Comparison of ENCODE assay signal across 15 mouse cellular contexts in genomic region chr12:8089423-8090278, GRCm38 (mm10).
DNase-seq lines count a peak whose midpoint lies in the region; ATAC-seq and TF ChIP-seq lines count a peak whose summit lies in the region.
"Had no signal": no experiment of that assay in that cellular context is flagged by ENCODE, and none has a peak within 500 bp of the region (broad histone marks: within the 10 kb centered on the region; RNA-seq: fewer than 3 reads in every experiment).

No protein-coding gene starts in this region.

- no peak for TF ChIP-seq POLR2A in myocyte (IDR thresholded peaks at IDR 0.05; ENCODE audit: insufficient read length, low read depth)

- no peak overlapping the region for H3K4me3 ChIP-seq in layer of hippocampus, adult 2 months
- H3K4me3 ChIP-seq in myocyte: no peak overlapping the region
- H3K4me3 ChIP-seq in limb, embryonic 10.5 days: no peak overlapping the region
- no peak overlapping the region for H3K4me3 ChIP-seq in midbrain, embryonic 13.5 days (replicated peaks)
- H3K4me3 ChIP-seq: embryonic facial prominence, embryonic 12.5 days; hindbrain, embryonic 15.5 days; liver, embryonic 13.5 days had no signal

- TF ChIP-seq CTCF in layer of hippocampus, adult 2 months (conservative IDR thresholded peaks at IDR 0.05): no peak

- no peaks in the 10 kb centered on the region for H3K9me3 ChIP-seq in limb, embryonic 10.5 days (replicated peaks)
- no peaks in the 10 kb centered on the region for H3K9me3 ChIP-seq in midbrain, embryonic 13.5 days
- H3K9me3 ChIP-seq: hindbrain, embryonic 15.5 days; liver, embryonic 13.5 days had no signal

- peak; percentile 43 for DNase-seq in adrenal gland, postnatal 10 days
- DNase-seq in adrenal gland, adult (ENCODE audit: inconsistent age in 2 of 2, low spot score in 1 of 2): no peak
- DNase-seq in layer of hippocampus, adult 2 months (ENCODE audit: low spot score in 2 of 2): no peak
- no peak for DNase-seq in layer of hippocampus, adult 18-20 months (ENCODE audit: low spot score in 2 of 2)
- DNase-seq in Muller cell, postnatal 12 days (ENCODE audit: inconsistent ontology term): peak; percentile 77
- DNase-seq in limb, embryonic 10.5 days (ENCODE audit: low spot score): no peak
- DNase-seq: cerebellum, adult 11-12 months; kidney, adult 9 months; liver, embryonic 13.5 days; thymus, adult 18-20 months had no signal

- H3K27me3 ChIP-seq in myocyte (ENCODE audit: control insufficient read depth, insufficient read depth, insufficient read length): no peaks in the 10 kb centered on the region
- H3K27me3 ChIP-seq in limb, embryonic 10.5 days (ENCODE audit: low read depth, poor library complexity, severe bottlenecking): no peaks in the 10 kb centered on the region
- H3K27me3 ChIP-seq in midbrain, embryonic 13.5 days: no peaks in the 10 kb centered on the region
- H3K27me3 ChIP-seq: embryonic facial prominence, embryonic 12.5 days; hindbrain, embryonic 15.5 days; liver, embryonic 13.5 days had no signal

- H3K79me2 ChIP-seq in myocyte (ENCODE audit: control insufficient read depth, insufficient read depth): no peaks in the 10 kb centered on the region

- H3K4me1 ChIP-seq in limb, embryonic 10.5 days: no peaks in the 10 kb centered on the region
- H3K4me1 ChIP-seq in midbrain, embryonic 13.5 days (replicated peaks): no peaks in the 10 kb centered on the region
- H3K4me1 ChIP-seq: hindbrain, embryonic 15.5 days; liver, embryonic 13.5 days had no signal

- no peaks in the 10 kb centered on the region for H3K36me3 ChIP-seq in myocyte (ENCODE audit: control insufficient read depth, insufficient read depth)
- no peaks in the 10 kb centered on the region for H3K36me3 ChIP-seq in limb, embryonic 10.5 days
- no peaks in the 10 kb centered on the region for H3K36me3 ChIP-seq in midbrain, embryonic 13.5 days
- H3K36me3 ChIP-seq: embryonic facial prominence, embryonic 12.5 days; hindbrain, embryonic 15.5 days; liver, embryonic 13.5 days had no signal

- H3K9ac ChIP-seq in midbrain, embryonic 13.5 days (replicated peaks): no peak overlapping the region
- H3K9ac ChIP-seq: embryonic facial prominence, embryonic 12.5 days; hindbrain, embryonic 15.5 days; liver, embryonic 13.5 days had no signal

- ATAC-seq in midbrain, embryonic 13.5 days: no peak
- ATAC-seq: lung, postnatal 0 days had no signal

- H3K27ac ChIP-seq in layer of hippocampus, adult 2 months: peak overlapping the region; percentile 44; the same call in 1 of the 2 replicates
- H3K27ac ChIP-seq in limb, embryonic 10.5 days: no peak overlapping the region
- no peak overlapping the region for H3K27ac ChIP-seq in midbrain, embryonic 13.5 days
- H3K27ac ChIP-seq: embryonic facial prominence, embryonic 12.5 days; hindbrain, embryonic 15.5 days; liver, embryonic 13.5 days had no signal

- peak overlapping the region; percentile 27 for H3K4me2 ChIP-seq in myocyte (ENCODE audit: low read depth)
- no peak overlapping the region for H3K4me2 ChIP-seq in midbrain, embryonic 13.5 days (replicated peaks)
- H3K4me2 ChIP-seq: embryonic facial prominence, embryonic 12.5 days; hindbrain, embryonic 15.5 days; liver, embryonic 13.5 days had no signal

- WGBS in limb, embryonic 10.5 days: 81% methylated on average over 8 of the region's 8 CpGs
- 76% methylated on average over 8 of the region's 8 CpGs for WGBS in midbrain, embryonic 13.5 days

- H3ac ChIP-seq in myocyte (ENCODE audit: control insufficient read depth, insufficient read length): no peak overlapping the region

TF ChIP-seq in myocyte, 11 proteins besides CTCF, POLR2A, EP300 and RAD21:
- TF ChIP-seq TCF3 (IDR thresholded peaks at IDR 0.05; ENCODE audit: insufficient read length, low read depth) (no peak), TCF12 (IDR thresholded peaks at IDR 0.05; ENCODE audit: insufficient read depth, poor library complexity, severe bottlenecking) (no peak), USF1 (IDR thresholded peaks at IDR 0.05; ENCODE audit: low read depth) (no peak), CEBPB (IDR thresholded peaks at IDR 0.05; ENCODE audit: insufficient read depth, poor library complexity, severe bottlenecking) (no peak), SRF (IDR thresholded peaks at IDR 0.05; ENCODE audit: control insufficient read depth, insufficient read length, low read depth) (no peak), MYOD1 (IDR thresholded peaks at IDR 0.05; ENCODE audit: control insufficient read depth in 1 of 3, insufficient read length in 2 of 3, low read depth in 2 of 3) (no peak), REST (IDR thresholded peaks at IDR 0.05; ENCODE audit: insufficient read depth, insufficient read length) (no peak)

Comparison
In these comparisons a context has a peak if more than half of its experiments do, and no peak if none do; other contexts are left out.
1. DNase-seq: peak in adrenal gland, postnatal 10 days (single experiment) and Muller cell, postnatal 12 days (single experiment); none in adrenal gland, adult (0 of 2), layer of hippocampus, adult 2 months (0 of 2), layer of hippocampus, adult 18-20 months (0 of 2) and limb, embryonic 10.5 days (single experiment).